Mouse (Mus musculus) liver, adult 2 months (tissue): ENCODE measurements around the gene Efnb3.

Source experiments
- CTCF ChIP-seq: fragments of 200-500 bp; IDR thresholded peaks from 2 replicates; pipeline ENCODE4 v1.5.1; 2011; ENCODE audit warnings: low read depth, low read length, control low read depth
- POLR2A ChIP-seq: fragments of 200-500 bp; IDR thresholded peaks from 2 replicates; pipeline ENCODE4 v1.6.1; 2011; ENCODE audit warnings: low read length, control low read depth; ENCODE audit not compliant: insufficient read depth; ENCODE audit errors: extremely low read depth

GRCm38 (mm10) chr11:69585718-69586325, 25.8 kb upstream of the Efnb3 start:
- TF ChIP-seq POLR2A (no peak), CTCF (no peak)
